Mouse (Mus musculus) MEL (cell line): ENCODE measurements around the gene Nefh.

Source experiments
- GATA1 ChIP-seq: IDR thresholded peaks from 2 replicates; pipeline ENCODE4 v1.6.1; 2011; ENCODE audit warnings: low read depth, low read length, improper control_type of control experiment
- MAZ ChIP-seq: IDR thresholded peaks from 2 replicates; pipeline ENCODE4 v1.6.1; 2012; ENCODE audit warnings: low read depth, mild to moderate bottlenecking, inconsistent platforms, low read length, improper control_type of control experiment
- POLR2AphosphoS5 ChIP-seq: IDR thresholded peaks from 2 replicates; pipeline ENCODE4 v1.6.1; 2012; ENCODE audit warnings: low read depth, borderline replicate concordance, mild to moderate bottlenecking, inconsistent platforms, low read length, moderate library complexity, mixed read lengths
- USF2 ChIP-seq, 2 experiments: IDR thresholded peaks; 2 replicates each; pipeline ENCODE4 v1.6.1; 2011 to 2012; ENCODE audit warnings: improper control_type of control experiment in 2 of 2, low read length in 2 of 2, borderline replicate concordance in 1 of 2, inconsistent platforms in 1 of 2, low read depth in 1 of 2, mild to moderate bottlenecking in 1 of 2; ENCODE audit not compliant: insufficient read depth in 1 of 2
- ZMIZ1 ChIP-seq: IDR thresholded peaks from 2 replicates; pipeline ENCODE4 v1.6.1; 2012; ENCODE audit warnings: low read depth, mild to moderate bottlenecking, inconsistent platforms, low read length, improper control_type of control experiment, moderate library complexity

- TF ChIP-seq USF2 (IDR thresholded peaks at IDR 0.05; ENCODE audit: borderline replicate concordance in 1 of 2, insufficient read depth in 1 of 2, low read depth in 1 of 2, low read length in 2 of 2) (no peak), ZMIZ1 (no peak), GATA1 (no peak), MAZ (no peak), POLR2AphosphoS5 (no peak)
Measured at GRCm38 (mm10) chr11:4968376-4968775, 20.5 kb upstream of the Nefh start.
